Mouse (Mus musculus): ENCODE measurements around the gene Agps. TPM values are rescaled to one million over a fixed set of nuclear protein-coding genes. Genes with fewer than 3 reads are reported as not detected.

Gene Agps
- total RNA-seq, 1 experiment from 2014 or later: 39.4 TPM

DNA sequence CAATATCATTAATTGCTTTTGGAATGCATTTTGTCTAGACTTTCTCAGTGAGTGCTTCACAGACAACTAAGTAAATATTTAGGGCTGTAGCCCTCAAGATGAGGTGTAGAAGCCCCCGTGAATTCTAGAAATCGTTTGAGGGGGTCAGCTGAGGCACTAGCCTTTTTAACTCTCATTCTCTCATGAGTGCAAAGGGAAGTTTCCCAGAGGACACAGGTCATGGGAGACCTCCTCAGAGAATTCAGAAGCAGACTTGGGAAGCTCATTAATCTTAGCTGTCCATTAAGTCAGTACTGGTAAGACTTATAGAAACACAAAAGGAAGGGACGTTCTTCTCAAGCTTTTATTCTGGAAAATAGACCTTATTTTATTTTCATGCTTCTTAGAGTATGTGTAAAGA, 7.1 kb upstream of the Agps start:
- no peak for ATAC-seq (replicated peaks; ENCODE audit: low read depth, poor library complexity, severe bottlenecking)

DNA sequence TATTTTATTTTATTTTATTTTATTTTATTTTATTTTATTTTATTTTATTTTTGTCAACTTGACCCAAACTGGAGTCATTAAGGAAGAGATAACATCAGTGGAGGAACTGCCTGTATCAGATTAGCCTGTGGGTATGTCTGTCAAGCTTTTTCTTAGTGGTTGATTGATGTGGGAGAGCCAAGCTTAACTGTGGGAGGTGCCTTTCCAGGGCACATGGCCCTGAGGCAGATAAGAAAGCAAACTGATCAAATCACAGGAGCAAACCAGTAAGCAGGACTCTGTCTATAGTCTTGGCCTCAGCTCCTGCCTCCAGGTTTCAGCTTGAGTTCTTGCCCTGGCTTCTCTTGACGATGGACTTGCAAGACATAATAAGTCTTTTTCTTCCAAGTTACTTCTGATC, 6.4 kb upstream of the Agps start:
- peak; percentile 48 for ATAC-seq (replicated peaks; ENCODE audit: low read depth, poor library complexity, severe bottlenecking)

DNA sequence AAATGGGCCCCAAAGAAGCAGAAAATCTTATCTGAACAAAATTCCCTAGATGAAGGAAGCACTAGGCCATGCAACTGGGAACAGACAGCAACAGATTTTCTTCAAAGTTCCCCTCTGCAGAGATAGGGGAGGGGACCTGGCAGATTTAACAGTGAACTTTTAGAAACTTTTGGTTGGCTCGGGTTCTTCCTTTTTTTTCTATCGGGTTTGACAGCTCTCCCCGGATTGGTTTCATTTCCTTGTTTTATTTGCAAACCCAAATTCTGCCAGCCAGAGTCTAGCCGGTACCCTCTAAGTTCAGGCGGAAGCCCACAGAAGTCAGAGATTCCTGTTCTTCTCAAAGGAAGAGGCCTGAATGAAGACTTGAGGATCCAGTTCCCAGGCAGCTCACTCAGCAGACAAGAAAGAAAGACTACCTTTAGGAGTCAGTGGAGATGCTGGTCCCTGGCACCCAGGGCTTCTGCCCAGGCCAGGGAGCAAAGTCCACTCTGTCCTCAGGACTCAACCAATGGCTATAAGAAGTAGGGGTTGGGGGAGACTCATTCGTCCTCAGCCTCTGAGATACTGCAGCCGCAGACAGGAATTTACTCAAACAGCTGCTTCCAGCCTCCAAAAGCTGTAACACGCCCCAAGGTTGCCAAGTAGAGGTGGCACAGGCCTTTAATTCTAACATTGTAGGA, 2.9 kb upstream of the Agps start:
- ATAC-seq (replicated peaks; ENCODE audit: low read depth, poor library complexity, severe bottlenecking): peak; percentile 37

DNA sequence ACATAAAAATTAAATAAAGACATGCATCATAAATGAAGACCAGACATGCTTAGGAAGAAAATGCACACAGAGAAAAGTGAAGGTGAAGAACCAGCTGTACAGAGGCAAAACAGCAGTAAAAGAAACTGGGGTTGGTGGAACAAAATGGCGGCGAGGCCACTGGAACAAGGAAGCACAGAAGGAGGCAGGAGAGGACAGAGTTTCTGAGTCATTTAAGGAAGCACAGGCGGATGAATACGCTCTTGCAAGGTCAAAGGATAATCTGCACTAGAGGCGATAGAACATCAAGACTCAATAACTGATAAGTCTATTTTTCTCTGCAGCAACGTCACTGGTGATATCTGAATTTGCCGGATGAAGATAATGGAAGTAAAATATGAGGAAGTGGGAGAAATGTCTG, 1.7 kb upstream of the Agps start:
- ATAC-seq (replicated peaks; ENCODE audit: low read depth, poor library complexity, severe bottlenecking): no peak

DNA sequence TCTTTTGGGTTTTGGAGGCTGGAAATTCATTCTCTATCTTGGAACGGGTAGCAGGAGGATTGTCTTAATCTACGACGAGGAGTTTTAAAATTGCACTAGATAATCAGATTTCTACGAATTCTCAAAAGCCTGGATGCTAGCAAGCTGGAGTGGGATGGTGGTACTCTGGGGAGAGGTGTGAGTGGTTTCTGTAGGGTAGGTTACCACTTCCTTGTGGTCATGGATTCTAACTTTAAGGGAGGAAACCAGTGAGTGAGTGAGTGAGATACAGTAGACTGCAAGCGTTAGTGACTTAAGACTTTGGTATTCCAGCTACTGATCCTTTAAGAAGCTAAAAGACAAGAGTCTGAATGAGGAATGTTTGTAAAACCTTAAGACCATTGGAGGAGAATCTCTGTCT, 804 bp downstream of the Agps start:
- 0 out of 2 replicates have a peak, but pooled peaks have one; percentile 30 for ATAC-seq (replicated peaks; ENCODE audit: low read depth, poor library complexity, severe bottlenecking)

DNA sequence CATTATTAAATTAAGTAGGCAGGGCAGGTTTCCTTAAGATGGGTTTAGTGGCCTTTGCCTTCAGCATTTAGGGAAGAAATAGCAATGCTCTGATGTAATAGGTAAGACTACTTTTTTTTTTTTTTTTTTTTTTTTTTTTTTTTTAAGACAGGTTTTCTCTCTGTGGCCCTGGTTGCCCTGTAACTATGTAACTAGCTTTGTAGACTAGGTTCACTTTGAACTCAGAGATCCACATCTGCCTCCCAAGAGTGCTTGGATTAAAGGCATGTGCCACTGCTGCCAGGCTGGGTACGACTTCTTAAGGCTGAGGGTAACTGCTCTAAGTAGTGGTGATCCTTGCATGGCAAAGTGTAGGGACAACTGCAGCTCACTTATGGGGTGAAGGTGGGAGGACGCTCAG, 2.5 kb downstream of the Agps start:
- no peak for ATAC-seq (replicated peaks; ENCODE audit: low read depth, poor library complexity, severe bottlenecking)

DNA sequence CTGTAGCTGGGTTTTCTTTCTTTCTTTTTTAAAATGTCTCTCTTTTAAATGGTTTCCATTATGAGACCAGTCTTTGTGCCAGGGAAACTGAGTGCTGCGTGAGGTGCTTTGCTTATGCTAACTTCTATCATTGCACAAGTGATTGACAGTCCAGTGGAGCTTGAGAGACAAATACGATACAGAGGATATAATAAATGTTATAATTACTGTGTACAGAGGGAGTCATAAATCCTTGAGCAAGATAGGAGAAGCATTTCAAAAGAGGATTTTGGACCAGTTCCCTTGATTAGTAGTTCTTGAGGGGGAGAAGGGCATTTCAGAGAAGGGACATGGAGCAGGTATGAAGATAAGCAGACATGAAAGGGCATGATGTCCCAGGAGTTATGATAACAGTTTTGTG, 10.3 kb downstream of the Agps start:
- ATAC-seq (replicated peaks; ENCODE audit: low read depth, poor library complexity, severe bottlenecking): no peak

DNA sequence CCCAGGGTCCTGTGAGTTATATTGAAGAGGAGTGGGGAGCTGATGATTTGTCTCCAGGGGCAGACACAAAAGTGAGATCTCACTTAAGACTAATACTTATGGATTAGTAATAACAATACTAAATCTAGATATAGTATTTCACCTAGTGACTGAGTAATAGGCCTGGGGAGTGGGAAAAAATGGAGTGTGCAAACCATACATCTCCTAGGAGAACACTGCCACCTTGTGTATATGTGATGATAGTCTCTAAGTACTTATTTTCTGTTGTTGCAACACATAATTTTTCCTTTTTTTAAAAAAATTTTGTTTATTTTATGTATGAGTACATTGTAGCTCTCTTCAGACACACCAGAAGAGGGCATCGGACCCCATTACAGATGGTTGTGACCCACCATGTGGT, 15.7 kb downstream of the Agps start:
- peak; percentile 54; the same call in 1 of the 2 replicates for ATAC-seq (replicated peaks; ENCODE audit: low read depth, poor library complexity, severe bottlenecking)

DNA sequence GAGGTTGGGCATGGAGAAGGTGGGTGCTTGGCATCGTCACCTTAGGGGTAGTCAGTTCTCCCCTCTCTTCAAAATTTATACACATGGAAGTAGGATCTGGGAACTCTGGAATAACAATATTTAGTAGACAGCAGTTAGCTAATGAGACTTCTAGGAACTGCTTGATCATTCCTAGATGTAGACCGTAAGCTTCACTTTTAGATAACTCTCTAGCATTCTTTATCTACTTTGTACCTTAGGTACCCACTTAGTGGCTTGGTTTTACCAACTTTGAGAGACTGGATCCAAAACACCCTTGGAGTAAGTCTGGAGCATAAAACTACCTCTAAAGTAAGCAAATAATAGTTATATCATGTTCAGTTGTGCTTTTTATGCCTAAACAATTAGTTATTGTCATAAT, 20.5 kb downstream of the Agps start:
- ATAC-seq (replicated peaks; ENCODE audit: low read depth, poor library complexity, severe bottlenecking): no peak

DNA sequence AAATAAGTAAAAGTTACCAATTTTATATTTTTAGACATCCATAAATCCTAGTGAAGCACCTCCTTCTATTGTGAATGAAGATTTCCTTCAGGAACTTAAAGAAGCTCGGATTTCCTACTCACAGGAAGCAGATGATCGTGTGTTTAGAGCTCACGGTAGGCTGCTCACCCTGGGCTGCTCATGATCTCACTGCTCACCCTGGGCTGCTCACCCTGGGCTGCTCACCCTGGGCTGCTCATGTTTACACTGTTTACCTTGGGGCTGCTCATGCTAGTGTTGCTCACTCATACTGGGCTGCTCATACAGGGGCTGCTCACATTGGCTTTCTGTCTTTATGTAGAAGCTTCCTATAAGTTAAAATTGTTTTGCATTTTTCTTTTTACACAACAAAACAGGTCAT, 22.2 kb downstream of the Agps start:
- no peak for ATAC-seq (replicated peaks; ENCODE audit: low read depth, poor library complexity, severe bottlenecking)

DNA sequence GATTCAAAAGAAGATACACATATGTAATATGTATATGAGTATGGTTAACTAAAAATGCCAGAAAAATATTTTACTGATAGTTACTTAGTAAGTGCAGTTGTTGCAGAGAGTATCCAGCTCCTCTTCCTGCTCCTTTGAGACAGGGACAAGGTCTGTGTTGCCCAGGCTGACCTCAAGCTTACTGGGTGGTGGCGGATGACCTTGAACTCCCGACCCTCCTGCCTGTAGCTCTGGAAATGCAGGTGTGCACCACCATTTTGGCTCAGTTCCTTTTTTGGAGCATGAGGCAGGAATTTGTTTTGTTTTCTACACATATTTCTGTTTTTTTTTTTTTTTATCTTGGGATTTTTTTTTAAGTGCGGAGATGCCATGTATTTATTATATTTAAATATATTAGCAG, 29.1 kb downstream of the Agps start:
- no peak for ATAC-seq (replicated peaks; ENCODE audit: low read depth, poor library complexity, severe bottlenecking)

DNA sequence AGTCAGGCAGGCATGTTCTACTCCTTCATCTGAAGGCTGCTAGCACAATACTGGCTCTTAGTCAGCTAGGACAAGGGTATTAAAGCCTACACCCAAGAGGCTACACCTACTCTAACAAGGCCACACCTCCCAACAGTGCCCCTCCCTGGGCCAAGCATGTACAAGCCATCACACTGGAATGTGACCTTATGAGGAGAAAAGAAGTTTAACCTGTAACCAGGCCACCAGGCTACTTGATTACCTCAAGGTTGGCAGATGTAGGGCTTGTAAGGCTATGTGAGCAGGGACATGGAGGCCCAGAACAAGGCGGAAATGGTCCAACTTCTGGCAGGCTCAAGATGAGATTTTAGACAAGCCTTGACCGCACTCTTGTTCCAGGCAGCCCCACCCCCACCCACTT, 37.6 kb downstream of the Agps start:
- no peak for ATAC-seq (replicated peaks; ENCODE audit: low read depth, poor library complexity, severe bottlenecking)

DNA sequence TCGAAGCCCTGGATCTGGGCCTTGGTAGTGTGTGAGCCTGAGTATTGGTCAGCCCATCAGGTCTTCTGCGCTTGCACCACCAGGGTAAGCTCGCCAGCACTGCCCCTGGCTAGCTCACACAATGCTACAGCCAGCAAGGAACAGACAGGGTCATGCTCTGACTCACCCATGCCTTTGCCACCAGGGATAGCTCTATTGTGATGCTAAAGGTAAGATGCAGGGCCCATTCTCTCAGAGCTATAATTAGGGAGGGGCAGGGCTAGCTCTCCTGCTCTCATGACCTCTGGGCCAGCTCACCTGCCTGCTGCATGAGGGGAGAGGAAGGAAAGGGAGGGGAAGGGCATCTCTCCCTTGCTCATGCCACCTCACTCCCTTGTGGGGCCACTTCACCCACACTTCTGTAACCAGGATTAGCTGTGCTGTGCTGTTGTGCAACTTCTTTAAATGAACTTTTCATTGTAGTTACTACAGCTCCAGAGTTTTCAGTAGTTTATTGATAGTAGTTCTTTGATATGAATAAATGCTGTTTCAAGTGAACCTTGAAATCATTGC, 42.1 kb downstream of the Agps start:
- ATAC-seq (replicated peaks; ENCODE audit: low read depth, poor library complexity, severe bottlenecking): no peak

DNA sequence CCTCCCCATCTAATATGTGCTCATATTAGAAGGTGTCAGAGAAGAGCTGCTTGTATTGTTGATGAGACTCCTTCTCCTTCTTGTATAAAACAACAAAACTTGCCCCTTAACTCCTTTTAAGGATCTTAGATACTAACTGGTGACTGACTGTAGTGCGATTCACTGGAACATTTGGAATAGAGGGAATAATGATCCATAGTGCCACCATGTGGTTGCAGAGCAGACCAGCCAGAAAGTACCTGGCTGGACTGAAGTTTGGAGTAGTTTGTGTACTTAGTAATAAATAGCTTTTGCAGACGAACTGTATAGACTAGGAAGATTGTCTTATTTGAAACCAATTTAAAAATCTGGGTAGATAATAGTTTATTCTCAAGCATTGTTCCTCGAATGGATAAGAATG, 47.8 kb downstream of the Agps start:
- ATAC-seq (replicated peaks; ENCODE audit: low read depth, poor library complexity, severe bottlenecking): no peak

DNA sequence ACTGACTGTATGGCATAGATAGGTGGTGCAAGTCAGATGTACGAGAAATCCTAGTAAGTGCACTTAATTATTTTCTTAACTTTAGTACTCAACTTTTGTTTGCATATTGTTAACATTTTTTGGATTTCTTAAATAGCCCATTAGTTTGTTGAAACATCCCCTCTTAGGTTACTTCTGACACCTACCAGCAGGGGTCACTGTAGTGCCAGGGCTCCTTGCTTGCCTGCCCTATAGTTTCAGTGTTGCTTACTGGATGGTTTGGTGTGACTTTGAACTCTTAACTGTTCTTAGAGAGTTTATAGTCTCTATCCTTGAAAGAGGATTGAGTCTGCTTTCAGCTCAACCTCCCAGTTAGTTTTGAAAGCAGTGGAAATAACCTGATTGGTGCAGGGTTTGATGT, 51.6 kb downstream of the Agps start:
- peak; percentile 87 for ATAC-seq (replicated peaks; ENCODE audit: low read depth, poor library complexity, severe bottlenecking)

DNA sequence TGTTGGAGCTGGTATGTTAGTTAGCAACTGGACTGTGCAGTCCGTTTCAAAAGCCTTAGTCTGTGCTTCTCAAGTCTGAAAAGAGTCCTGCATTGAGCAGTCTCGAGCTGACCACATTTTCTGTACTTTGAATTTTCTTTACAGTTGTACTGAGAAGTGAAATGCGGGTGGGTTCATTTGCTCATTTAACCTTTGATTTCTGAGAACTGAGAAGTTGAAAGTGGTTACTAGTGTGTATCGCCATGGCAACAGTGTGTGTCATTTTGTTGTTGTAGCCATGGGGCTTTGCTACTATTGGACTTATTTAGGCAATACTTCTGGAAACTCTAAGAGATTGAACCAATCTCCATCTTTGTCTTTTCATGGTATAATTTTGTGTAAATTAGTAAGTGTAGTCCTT, 60.0 kb downstream of the Agps start:
- no peak for ATAC-seq (replicated peaks; ENCODE audit: low read depth, poor library complexity, severe bottlenecking)

DNA sequence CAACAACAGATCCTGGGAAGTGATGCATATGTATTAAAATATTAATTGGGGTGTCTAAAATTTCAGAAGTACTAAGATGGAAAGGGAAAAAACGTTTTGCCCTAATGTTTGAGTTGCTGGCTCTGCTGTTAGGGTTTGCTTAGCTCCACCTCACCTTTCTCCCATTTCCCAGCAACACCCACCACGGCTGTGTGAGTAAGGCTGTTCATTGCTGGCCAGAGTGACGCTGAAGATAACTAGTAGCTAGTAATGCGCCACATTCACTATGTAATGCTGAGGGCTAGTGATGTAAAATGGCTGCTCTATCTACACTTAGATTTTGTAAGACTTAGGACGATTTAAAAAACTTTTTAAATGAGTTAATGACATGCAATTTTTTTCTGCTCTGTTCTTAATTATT, 63.7 kb downstream of the Agps start:
- ATAC-seq (replicated peaks; ENCODE audit: low read depth, poor library complexity, severe bottlenecking): no peak

DNA sequence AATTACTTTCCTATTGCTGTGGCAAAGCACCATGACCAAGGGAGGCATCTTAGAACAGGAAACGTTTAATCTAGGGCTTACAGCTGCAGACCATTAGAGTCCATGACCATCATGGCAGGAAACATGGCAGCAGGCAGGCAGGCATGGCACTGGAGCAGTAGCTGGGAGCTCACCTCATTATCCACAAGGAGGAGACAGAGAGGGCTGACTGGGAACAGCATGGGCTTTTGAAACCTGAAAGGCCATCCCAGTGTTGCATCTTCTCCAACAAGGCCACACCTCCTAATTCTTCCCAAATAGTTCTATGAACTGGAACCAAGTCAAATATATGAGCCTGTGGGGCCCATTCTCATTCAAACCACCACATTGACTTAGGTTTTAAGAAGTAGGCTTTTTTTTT, 68.3 kb downstream of the Agps start:
- no peak for ATAC-seq (replicated peaks; ENCODE audit: low read depth, poor library complexity, severe bottlenecking)

DNA sequence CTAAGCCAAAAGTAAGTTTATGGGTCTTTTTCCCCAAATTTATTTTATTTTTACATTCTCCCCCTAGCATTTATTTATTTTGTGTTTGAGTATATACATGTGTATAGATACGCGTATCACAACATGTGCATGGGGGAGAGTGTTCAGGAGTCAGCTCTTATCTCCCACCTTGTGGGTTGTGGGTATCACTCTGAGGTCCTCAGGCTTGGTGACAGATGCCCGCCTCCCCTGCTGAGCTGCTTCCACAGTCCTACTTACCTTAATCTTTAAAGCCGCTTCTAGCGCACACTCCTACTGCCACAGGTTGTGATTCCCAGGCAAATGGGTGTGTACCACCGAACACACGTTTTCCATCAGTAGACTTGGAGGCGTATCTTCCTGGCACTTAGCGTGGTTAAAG, 69.9 kb downstream of the Agps start:
- peak; percentile 18; the same call in 1 of the 2 replicates for ATAC-seq (replicated peaks; ENCODE audit: low read depth, poor library complexity, severe bottlenecking)

DNA sequence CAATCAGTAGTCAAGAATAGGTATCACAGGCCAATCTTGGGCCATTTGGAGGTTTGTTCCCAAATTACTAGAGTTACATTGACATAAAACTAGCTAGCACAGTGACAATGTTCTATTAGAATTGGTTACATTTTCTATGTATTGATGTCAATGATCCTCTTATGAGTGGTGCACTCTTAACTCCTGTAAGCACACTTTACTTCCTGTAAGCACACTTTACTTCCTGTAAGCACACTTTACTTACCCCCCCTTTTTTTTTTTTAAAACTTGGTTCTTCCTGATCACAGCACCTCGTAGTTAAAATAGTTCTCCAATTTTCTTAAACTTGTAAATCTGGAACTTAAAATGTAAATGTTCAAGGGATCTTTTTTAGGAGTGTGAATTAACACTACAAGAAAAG, 75.2 kb downstream of the Agps start:
- no peak for ATAC-seq (replicated peaks; ENCODE audit: low read depth, poor library complexity, severe bottlenecking)

DNA sequence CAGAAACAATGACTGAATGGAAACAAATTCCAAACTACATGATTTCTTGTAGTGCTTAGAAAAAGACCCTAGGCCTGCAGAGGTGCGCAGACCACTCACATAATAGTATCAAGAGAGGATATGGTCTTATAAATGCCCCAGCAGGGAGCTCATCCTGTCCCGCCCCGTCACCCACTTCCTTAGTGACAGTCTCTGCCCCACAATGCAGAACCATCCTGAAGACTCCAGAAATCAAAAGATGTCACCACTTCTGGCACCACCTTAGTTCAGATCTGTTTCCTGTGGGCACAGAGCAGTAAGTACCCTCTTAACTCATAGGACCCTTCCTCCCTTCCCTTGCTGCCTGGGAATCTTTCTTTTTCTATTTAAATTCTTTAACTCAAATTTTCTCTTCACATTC, 83.1 kb downstream of the Agps start:
- no peak for ATAC-seq (replicated peaks; ENCODE audit: low read depth, poor library complexity, severe bottlenecking)

DNA sequence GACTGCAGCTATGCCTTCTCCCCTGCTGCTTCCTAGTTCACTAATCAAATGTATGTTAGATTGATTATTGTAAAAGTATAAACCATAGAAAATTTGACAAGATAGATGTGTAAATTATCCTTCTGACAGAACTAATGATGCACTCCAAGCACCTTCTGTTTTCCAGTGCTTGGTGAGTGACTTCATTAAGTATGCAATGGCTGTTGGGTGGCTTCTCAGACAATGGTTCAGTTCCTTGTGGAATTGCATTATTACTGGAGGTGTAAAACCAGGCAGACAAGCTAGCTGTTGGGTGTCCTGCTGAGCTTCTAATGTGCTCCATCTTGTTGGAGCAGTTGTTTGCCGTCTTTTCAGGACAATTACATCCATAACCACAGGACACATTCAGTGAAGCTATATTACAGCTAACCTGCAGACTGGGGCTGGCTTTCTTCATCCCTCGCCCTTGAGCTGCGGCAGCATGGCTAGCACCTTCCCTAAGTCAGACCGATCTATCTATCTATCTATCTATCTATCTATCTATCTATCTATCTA, 91.9 kb downstream of the Agps start:
- no peak for ATAC-seq (replicated peaks; ENCODE audit: low read depth, poor library complexity, severe bottlenecking)
